Mouse (Mus musculus) fat pad, adult 2 months (tissue): Measurements from ENCODE around the gene Vwce.

Source experiments
- DNase-seq: peaks from one replicate; pipeline ENCODE4 v3.0.0-alpha.2; 2011; ENCODE audit warnings: low read depth, low spot score; ENCODE audit errors: extremely low read depth

Gene Vwce

DNA sequence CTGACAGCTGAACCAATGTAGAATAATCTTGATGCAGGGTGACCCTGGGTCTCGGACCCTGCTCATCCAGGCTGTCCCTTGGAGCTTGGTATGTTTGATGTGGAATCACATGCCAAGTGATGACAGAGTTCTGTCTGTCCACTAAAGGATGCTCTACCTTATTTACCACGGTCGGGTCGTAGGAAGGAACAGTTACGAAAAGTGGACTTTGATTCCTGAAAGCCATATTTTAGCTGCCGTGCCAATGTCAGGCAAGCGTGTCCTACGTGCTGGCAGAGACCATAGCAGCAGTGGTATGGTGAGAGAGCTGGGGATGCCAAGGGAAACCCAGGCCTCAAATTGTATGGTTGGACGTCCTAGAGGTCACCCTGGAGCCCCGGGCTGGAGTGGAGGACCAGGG lies 79.5 kb downstream of the Vwce start:
- DNase-seq, result no peak

DNA sequence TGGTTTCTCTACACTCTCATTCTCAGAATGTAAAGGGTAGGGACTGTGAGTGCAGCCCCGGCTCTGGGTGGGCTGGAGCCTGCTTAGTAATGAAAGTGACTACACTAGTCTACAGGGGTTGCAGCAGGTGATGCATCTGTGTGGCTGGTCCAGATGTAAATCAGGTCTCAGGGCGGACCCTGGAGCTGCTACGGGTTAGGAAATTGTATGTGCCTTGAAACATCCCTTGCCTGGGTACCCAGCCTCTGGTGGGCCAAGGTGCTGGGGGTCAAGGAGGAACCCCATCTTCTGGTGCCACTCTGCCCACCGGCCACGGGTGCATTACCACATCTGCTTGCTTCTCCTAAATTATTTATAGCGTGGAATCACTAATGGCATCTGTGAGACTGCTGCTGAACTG lies 80.2 kb downstream of the Vwce start:
- no peak for DNase-seq

DNA sequence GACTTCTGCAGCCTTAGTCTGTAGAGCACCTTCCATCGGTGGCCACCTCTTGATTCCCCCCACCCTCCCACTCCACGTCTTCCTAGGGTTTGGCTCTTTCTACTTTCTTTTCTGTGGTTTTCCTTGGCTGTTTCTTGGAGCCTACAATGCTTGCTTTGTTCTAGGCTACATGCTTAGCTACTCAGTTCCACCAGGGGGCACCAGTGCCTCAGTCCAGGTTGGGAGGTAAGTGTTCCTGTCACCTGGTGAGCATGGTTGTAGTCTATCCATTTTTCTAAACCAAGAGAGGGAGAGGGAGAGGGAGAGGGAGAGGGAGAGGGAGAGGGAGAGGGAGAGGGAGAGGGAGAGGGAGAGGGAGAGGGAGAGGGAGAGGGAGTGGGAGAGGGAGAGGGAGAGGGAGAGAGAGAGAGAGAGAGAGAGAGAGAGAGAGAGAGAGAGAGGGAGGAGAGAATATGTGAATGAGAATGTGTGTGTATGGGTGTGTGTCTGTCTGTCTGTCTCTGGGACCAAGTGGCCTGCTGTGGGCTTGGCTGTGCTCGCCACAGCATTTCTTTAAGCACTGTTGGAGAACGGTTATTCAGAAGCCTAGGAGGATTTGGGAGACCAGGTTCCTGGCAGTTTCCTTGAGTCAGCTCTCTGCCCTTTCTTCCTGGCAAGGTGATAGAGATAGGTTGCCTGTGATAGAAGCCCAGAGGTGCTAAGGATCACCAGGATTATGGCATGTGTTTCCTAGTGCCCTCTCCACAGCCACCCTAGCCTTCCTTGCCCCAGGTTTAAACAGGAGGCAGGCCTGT lies 80.9 kb downstream of the Vwce start:
- DNase-seq, result no peak

DNA sequence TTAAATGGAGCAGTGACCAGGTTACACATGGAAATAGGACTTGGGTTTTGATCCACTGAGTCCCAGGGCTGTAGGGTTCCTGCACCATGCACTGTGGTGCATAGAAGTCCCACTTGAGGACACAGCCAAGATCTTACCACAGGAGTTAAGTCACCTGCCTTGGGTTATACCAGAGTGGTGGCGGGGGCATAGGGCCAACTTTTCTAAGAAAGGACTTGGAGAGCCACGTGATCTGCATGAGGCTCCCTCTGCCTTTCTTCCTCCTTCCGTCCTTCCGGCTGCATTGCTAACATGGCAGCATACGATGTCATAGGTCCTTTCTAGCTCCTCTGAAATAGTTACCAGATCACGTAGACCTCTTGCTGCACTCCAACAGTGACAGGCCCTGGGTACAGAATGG lies 81.5 kb downstream of the Vwce start:
- no peak for DNase-seq
